Mouse (Mus musculus) liver, embryonic 14.5 days (tissue): ENCODE measurements around the gene Nr1h2.

Source experiments
- CTCF ChIP-seq: IDR thresholded peaks from 2 replicates; pipeline ENCODE4 v1.5.1; 2016; ENCODE audit warnings: antibody characterized with exemption, low read depth, control low read depth
- EP300 ChIP-seq: IDR thresholded peaks from 2 replicates; pipeline ENCODE4 v1.6.1; 2016; ENCODE audit warnings: antibody characterized with exemption, low read depth

- no peak for TF ChIP-seq EP300
- no peak for TF ChIP-seq CTCF
Measured at GRCm38 (mm10) chr7:44564486-44564885, 10.7 kb upstream of the Nr1h2 start.
